Mouse (Mus musculus) kidney, adult 2 months (tissue): Measurements from ENCODE around the gene Glrx3. TPM values are rescaled to one million over a fixed set of nuclear protein-coding genes. Genes with fewer than 3 reads are reported as not detected.

Experiments
- DNase-seq: peaks from one replicate; pipeline ENCODE4 v3.0.0; 2021
- H3K27ac ChIP-seq: fragments of 200-500 bp; 2 replicates; pipeline ENCODE4 v1.5.1; 2012; ENCODE audit warnings: low read depth, low read length, control low read depth, inconsistent platforms; ENCODE audit not compliant: insufficient read depth
- H3K27me3 ChIP-seq: fragments of 200-500 bp; replicated peaks from 2 replicates; pipeline ENCODE4 v1.6.1; 2012; ENCODE audit warnings: mild to moderate bottlenecking, moderate library complexity, low read length, inconsistent platforms; ENCODE audit not compliant: control insufficient read depth, insufficient read depth
- H3K36me3 ChIP-seq: fragments of 200-500 bp; 2 replicates; pipeline ENCODE4 v1.6.1; 2012; ENCODE audit warnings: mild to moderate bottlenecking, moderate library complexity, low read length, inconsistent platforms; ENCODE audit not compliant: control insufficient read depth, insufficient read depth
- H3K4me1 ChIP-seq: fragments of 200-500 bp; 2 replicates; pipeline ENCODE4 v1.6.1; 2011; ENCODE audit warnings: low read length; ENCODE audit not compliant: control insufficient read depth, insufficient read depth
- H3K4me3 ChIP-seq: fragments of 200-500 bp; 2 replicates; pipeline ENCODE4 v1.5.1; 2011; ENCODE audit warnings: mild to moderate bottlenecking, low read depth, low read length, control low read depth; ENCODE audit not compliant: insufficient read depth
- CTCF ChIP-seq: fragments of 200-500 bp; conservative IDR thresholded peaks from 2 replicates; pipeline ENCODE4 v1.5.1; 2011; ENCODE audit warnings: low read depth, mild to moderate bottlenecking, control low read depth, low read length, moderate library complexity, mixed read lengths; ENCODE audit not compliant: insufficient read depth, insufficient read length
- POLR2A ChIP-seq: fragments of 200-500 bp; IDR thresholded peaks from one replicate; pipeline ENCODE4 v1.6.1; 2011; ENCODE audit warnings: low read depth, low read length, control low read depth
- WGBS: fragments of 180-500 bp; shearing (Covaris S2); methylation state at CpG from one replicate; pipeline ENCODE4 v1.1.7; 2018; 5-methylcytosine and 5-hydroxymethylcytosine counted together
- polyA plus RNA-seq: library from polyadenylated mRNA; depleted of rRNA; stranded (reverse); fragments of >200 nt; gene quantifications from 2 replicates; pipeline ENCODE4 v1.2.3, GENCODE M21; 2012

Glrx3 gene
- polyA plus RNA-seq, 1 experiment: 101 TPM

GRCm38 (mm10) chr7:137472149-137472548 is 34.7 kb downstream of the Glrx3 start:
- H3K27ac ChIP-seq: no peak overlapping the region
- no peaks in the 10 kb centered on the region for H3K27me3 ChIP-seq
- no peaks in the 10 kb centered on the region for H3K4me1 ChIP-seq
- H3K36me3 ChIP-seq: no peaks in the 10 kb centered on the region
- no peak for DNase-seq
- no peak for TF ChIP-seq CTCF
- no peak for TF ChIP-seq POLR2A
- H3K4me3 ChIP-seq: no peak overlapping the region
- 74% methylated on average over 6 of the region's 6 CpGs for WGBS

DNA sequence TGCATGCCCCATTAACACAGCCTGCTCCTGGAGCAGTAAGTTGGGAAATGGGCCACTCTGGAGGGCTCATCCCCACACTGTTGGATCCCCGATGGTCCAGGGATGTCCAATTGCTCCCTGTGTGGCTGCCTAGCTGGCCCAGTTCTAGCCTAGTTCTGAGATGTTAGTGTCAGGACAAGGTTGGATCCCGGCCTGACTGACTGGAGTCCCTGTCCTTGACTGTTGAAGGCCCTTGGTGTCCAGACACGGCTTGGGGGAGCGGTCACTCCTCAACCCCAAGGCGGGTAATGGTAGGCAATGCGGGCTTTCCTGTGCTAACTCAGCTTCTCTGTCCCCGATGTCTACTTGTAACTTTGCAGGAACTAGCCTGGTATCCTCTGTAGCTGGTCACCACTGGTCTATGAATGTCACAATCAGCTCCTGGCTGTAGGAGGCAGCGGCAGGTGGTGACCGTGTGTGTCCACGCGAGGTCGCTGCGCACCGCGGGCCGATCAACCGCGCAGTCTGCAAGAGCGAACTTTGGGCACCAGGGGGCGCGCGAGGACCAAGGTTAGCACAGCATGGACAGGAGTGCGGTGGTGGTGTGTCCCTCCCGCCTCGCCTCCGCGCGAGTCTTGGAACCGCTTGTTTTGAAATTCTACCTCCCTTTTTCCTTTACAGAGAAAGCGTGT is 40.7 kb downstream of the Glrx3 start:
- Histone ChIP-seq H3K4me1 (no peaks in the 10 kb centered on the region), H3K36me3 (no peaks in the 10 kb centered on the region), H3K27ac (no peak overlapping the region), H3K4me3 (no peak overlapping the region), H3K27me3 (no peaks in the 10 kb centered on the region)
- peak; percentile 92 for DNase-seq
- no peak for TF ChIP-seq POLR2A
- peak; percentile 100; the same call in 1 of the 2 replicates for TF ChIP-seq CTCF
- WGBS: 13% methylated on average over 30 of the region's 30 CpGs

GRCm38 (mm10) chr7:137478621-137478982 is 41.2 kb downstream of the Glrx3 start:
- WGBS: 28% methylated on average over 5 of the region's 5 CpGs
- no peak overlapping the region for H3K27ac ChIP-seq
- no peak overlapping the region for H3K4me3 ChIP-seq
- no peak for TF ChIP-seq POLR2A
- no peak for TF ChIP-seq CTCF
- no peaks in the 10 kb centered on the region for H3K27me3 ChIP-seq
- no peaks in the 10 kb centered on the region for H3K36me3 ChIP-seq
- no peaks in the 10 kb centered on the region for H3K4me1 ChIP-seq
- DNase-seq: no peak

DNA sequence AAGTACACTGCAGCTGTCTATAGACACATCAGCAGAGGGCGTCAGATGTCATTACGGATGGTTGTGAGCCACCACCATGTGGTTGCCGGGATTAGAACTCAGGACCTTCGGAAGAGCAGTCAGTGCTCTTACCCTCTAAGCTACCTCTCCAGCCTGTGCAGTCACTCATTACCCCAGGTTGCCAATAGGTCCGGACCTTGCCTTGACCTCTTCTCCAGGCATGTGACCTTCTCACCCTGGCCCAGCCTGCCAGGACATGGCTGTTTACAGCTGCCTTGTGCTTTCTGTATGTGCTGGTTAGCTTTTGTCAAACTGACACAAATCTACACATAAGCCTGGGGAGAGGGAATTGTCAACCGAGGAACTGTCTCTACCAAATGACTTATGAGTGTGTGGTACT is 43.4 kb downstream of the Glrx3 start:
- no peak for DNase-seq
- no peaks in the 10 kb centered on the region for H3K27me3 ChIP-seq
- no peaks in the 10 kb centered on the region for H3K36me3 ChIP-seq
- no peaks in the 10 kb centered on the region for H3K4me1 ChIP-seq
- TF ChIP-seq CTCF (no peak), POLR2A (no peak)
- no peak overlapping the region for H3K4me3 ChIP-seq
- H3K27ac ChIP-seq: no peak overlapping the region
- 64% methylated on average over 6 of the region's 6 CpGs for WGBS

DNA sequence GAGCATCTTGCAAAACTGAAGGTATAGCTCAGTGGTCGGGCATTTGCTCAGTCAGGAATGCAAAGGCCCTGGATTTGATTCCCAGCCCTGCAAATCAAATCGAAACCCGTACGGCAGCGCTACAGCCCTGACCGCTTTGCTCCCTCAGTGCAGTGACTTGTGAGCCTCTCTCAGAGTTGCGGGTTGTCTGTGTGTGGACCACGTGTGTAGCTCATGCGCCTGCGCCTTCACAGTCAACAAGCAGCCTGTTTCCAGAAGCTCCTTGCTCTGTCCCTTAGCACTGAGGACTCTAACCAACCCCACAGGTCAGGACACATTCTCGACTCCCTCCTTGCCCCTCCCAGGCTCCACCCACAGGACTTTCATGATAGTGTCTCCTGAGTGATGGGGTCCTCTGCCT is 46.6 kb downstream of the Glrx3 start:
- no peak overlapping the region for H3K4me3 ChIP-seq
- H3K36me3 ChIP-seq: no peaks in the 10 kb centered on the region
- H3K27ac ChIP-seq: no peak overlapping the region
- no peaks in the 10 kb centered on the region for H3K27me3 ChIP-seq
- WGBS: 84% methylated on average over 11 of the region's 11 CpGs
- no peaks in the 10 kb centered on the region for H3K4me1 ChIP-seq
- DNase-seq: no peak
- no peak for TF ChIP-seq CTCF
- no peak for TF ChIP-seq POLR2A

DNA sequence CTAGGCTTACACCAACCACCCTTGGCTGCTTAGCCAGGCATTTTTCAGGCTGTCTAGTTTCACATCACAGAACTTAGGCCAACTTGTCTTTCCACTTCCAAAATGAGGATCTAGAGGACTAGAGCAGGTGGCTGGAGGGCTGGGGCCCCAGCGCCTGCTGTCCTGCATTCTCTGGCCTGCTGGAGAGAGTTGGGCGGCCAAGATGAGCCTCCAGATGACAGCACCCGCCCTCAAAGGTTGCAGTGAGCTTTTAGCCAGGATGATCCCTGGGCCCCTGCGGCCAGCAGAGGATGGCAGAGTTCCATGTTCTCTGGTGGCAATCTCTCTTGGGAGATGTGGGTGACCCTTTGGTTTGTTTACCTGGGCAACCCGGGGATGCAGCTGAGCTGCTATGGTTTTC is 51.0 kb downstream of the Glrx3 start:
- no peak overlapping the region for H3K27ac ChIP-seq
- no peak for TF ChIP-seq POLR2A
- TF ChIP-seq CTCF: no peak
- no peaks in the 10 kb centered on the region for H3K36me3 ChIP-seq
- no peaks in the 10 kb centered on the region for H3K4me1 ChIP-seq
- WGBS: 79% methylated on average over 5 of the region's 5 CpGs
- no peak for DNase-seq
- no peak overlapping the region for H3K4me3 ChIP-seq
- H3K27me3 ChIP-seq: no peaks in the 10 kb centered on the region

- no peak overlapping the region for H3K4me3 ChIP-seq
- TF ChIP-seq CTCF (no peak), POLR2A (no peak)
- no peak overlapping the region for H3K27ac ChIP-seq
- WGBS: 65% methylated on average over 4 of the region's 4 CpGs
- no peaks in the 10 kb centered on the region for H3K27me3 ChIP-seq
- DNase-seq: no peak
- no peaks in the 10 kb centered on the region for H3K36me3 ChIP-seq
- no peaks in the 10 kb centered on the region for H3K4me1 ChIP-seq
Measured at GRCm38 (mm10) chr7:137490711-137491110, 53.3 kb downstream of the Glrx3 start.
